Mouse (Mus musculus) monocyte, adult 2 months (primary cell): ENCODE measurements around the gene C730034F03Rik.

Experiments used
- DNase-seq, 2 experiments: peaks; one replicate each; pipeline ENCODE4 v3.0.0; 2022; ENCODE audit warnings: low spot score in 2 of 2, low read depth in 1 of 2

The C730034F03Rik gene

GRCm38 (mm10) chr15:89431806-89432205 lies 2.4 kb downstream of the C730034F03Rik start:
- DNase-seq, result no peak

- no peak for DNase-seq
These were observed 3.6 kb downstream of the C730034F03Rik start for GRCm38 (mm10) chr15:89432946-89433345.

GRCm38 (mm10) chr15:89434136-89434535 lies 4.7 kb downstream of the C730034F03Rik start:
- no peak for DNase-seq

- DNase-seq, result no peak
These were observed 6.5 kb downstream of the C730034F03Rik start for GRCm38 (mm10) chr15:89435878-89436277.

GRCm38 (mm10) chr15:89442486-89443070 lies 13.2 kb downstream of the C730034F03Rik start:
- no peak for DNase-seq

GRCm38 (mm10) chr15:89452906-89453864 lies 23.8 kb downstream of the C730034F03Rik start:
- DNase-seq, result no peak

- DNase-seq, result no peak
These were observed 24.6 kb downstream of the C730034F03Rik start, which contains the start of gene Mapk8ip2 for GRCm38 (mm10) chr15:89453865-89454478. Mapk8ip2 (plus strand) TSS chr15:89453913.

GRCm38 (mm10) chr15:89454857-89455256 lies 25.5 kb downstream of the C730034F03Rik start:
- DNase-seq, result no peak

GRCm38 (mm10) chr15:89455642-89456041 lies 26.3 kb downstream of the C730034F03Rik start:
- no peak for DNase-seq

- DNase-seq, result no peak
These were observed 29.6 kb downstream of the C730034F03Rik start for GRCm38 (mm10) chr15:89458942-89459341.

GRCm38 (mm10) chr15:89459821-89460220 lies 30.4 kb downstream of the C730034F03Rik start:
- no peak for DNase-seq

GRCm38 (mm10) chr15:89460298-89460697 lies 30.9 kb downstream of the C730034F03Rik start:
- no peak for DNase-seq

GRCm38 (mm10) chr15:89461321-89461720 lies 31.9 kb downstream of the C730034F03Rik start:
- DNase-seq, result no peak

- no peak for DNase-seq
These were observed 32.8 kb downstream of the C730034F03Rik start for GRCm38 (mm10) chr15:89462176-89462575.

GRCm38 (mm10) chr15:89463334-89464235 lies 34.2 kb downstream of the C730034F03Rik start:
- no peak for DNase-seq

- no peak for DNase-seq
These were observed 35.7 kb downstream of the C730034F03Rik start for GRCm38 (mm10) chr15:89465052-89465451.

- no peak for DNase-seq
These were observed 39.2 kb downstream of the C730034F03Rik start for GRCm38 (mm10) chr15:89468577-89468976.

GRCm38 (mm10) chr15:89471476-89471875 lies 42.1 kb downstream of the C730034F03Rik start:
- no peak for DNase-seq

GRCm38 (mm10) chr15:89473370-89473769 lies 44.0 kb downstream of the C730034F03Rik start:
- DNase-seq, result no peak

- DNase-seq, result no peak
These were observed 44.5 kb downstream of the C730034F03Rik start for GRCm38 (mm10) chr15:89473921-89474320.
